8 mouse cellular contexts compared by ENCODE assay signal in genomic region chr1:38767812-38768211, GRCm38 (mm10).
DNase-seq lines count a peak whose midpoint lies in the region; ATAC-seq and TF ChIP-seq lines count a peak whose summit lies in the region.

No protein-coding gene starts in this region.

- no peaks in the 10 kb centered on the region for H3K4me1 ChIP-seq in intestine, postnatal 0 days (replicated peaks; ENCODE audit: control insufficient read depth, insufficient read depth, low read length)
- H3K4me1 ChIP-seq in liver, adult 2 months (ENCODE audit: control insufficient read depth, insufficient read depth, low read length) = no peaks in the 10 kb centered on the region
- peaks cover 16% of the 10 kb centered on the region for H3K4me1 ChIP-seq in stomach, embryonic 15.5 days

- no peak overlapping the region for H3K27ac ChIP-seq in intestine, postnatal 0 days (ENCODE audit: low read depth, low read length)
- no peak overlapping the region for H3K27ac ChIP-seq in liver, adult 2 months (replicated peaks; ENCODE audit: insufficient read depth, low read depth, low read length)
- 0 out of 2 replicates have a peak overlapping the region, but pooled peaks have one; percentile 55 for H3K27ac ChIP-seq in stomach, embryonic 15.5 days

- no peaks in the 10 kb centered on the region for H3K36me3 ChIP-seq in intestine, postnatal 0 days (ENCODE audit: control insufficient read depth, insufficient read depth)
- no peaks in the 10 kb centered on the region for H3K36me3 ChIP-seq in liver, adult 2 months (ENCODE audit: control insufficient read depth, insufficient read depth, low read length)
- no peaks in the 10 kb centered on the region for H3K36me3 ChIP-seq in stomach, embryonic 15.5 days

- ATAC-seq in intestine, postnatal 0 days = no peak
- ATAC-seq in stomach, embryonic 15.5 days (ENCODE audit: insufficient read depth, low FRiP score, low read depth) = no peak

- no peaks in the 10 kb centered on the region for H3K79me2 ChIP-seq in liver, adult 2 months (ENCODE audit: control insufficient read depth, insufficient read depth, low read length)

- peak; percentile 84 for TF ChIP-seq CTCF in intestine, postnatal 0 days (IDR thresholded peaks at IDR 0.05; ENCODE audit: low read depth)
- peak; percentile 74 for TF ChIP-seq CTCF in liver, adult 2 months (IDR thresholded peaks at IDR 0.05; ENCODE audit: low read depth, low read length)

- peak; percentile 47 for DNase-seq in kidney, adult 18-20 months
- DNase-seq in kidney, adult 11 months = no peak
- DNase-seq in embryo, embryonic 11 days = peak; percentile 94
- peak; percentile 61 to 74 for DNase-seq in gastrocnemius, postnatal 4 days (ENCODE audit: low spot score in 2 of 2)
- peak; percentile 8 for DNase-seq in liver, adult 2 months (ENCODE audit: extremely low read depth, low read depth, low spot score)
- peak; percentile 49 to 72 for DNase-seq in natural killer cell, adult 2 months (ENCODE audit: low spot score in 2 of 2)

- H3K9ac ChIP-seq in intestine, postnatal 0 days (ENCODE audit: low read depth, low read length) = no peak overlapping the region
- H3K9ac ChIP-seq in liver, adult 2 months (ENCODE audit: low read depth, low read length) = no peak overlapping the region
- no peak overlapping the region for H3K9ac ChIP-seq in stomach, embryonic 15.5 days

- H3K27me3 ChIP-seq in intestine, postnatal 0 days (replicated peaks; ENCODE audit: control insufficient read depth, insufficient read depth, low read length) = no peaks in the 10 kb centered on the region
- H3K27me3 ChIP-seq in liver, adult 2 months (ENCODE audit: control insufficient read depth, insufficient read depth, low read length) = no peaks in the 10 kb centered on the region
- H3K27me3 ChIP-seq in stomach, embryonic 15.5 days (replicated peaks) = no peaks in the 10 kb centered on the region

- 14% methylated on average over 11 of the region's 11 CpGs for WGBS in intestine, postnatal 0 days
- 19% methylated on average over 11 of the region's 11 CpGs for WGBS in liver, adult 2 months
- WGBS in stomach, embryonic 15.5 days = 7% methylated on average over 11 of the region's 11 CpGs

- no peaks in the 10 kb centered on the region for H3K9me3 ChIP-seq in intestine, postnatal 0 days (ENCODE audit: control insufficient read depth)
- H3K9me3 ChIP-seq in stomach, embryonic 15.5 days = no peaks in the 10 kb centered on the region

- no peak for TF ChIP-seq POLR2A in liver, adult 2 months (IDR thresholded peaks at IDR 0.05; ENCODE audit: extremely low read depth, insufficient read depth, low read length)

- 0 out of 2 replicates have a peak overlapping the region, but pooled peaks have one; percentile 14 for H3K4me2 ChIP-seq in intestine, postnatal 0 days (replicated peaks; ENCODE audit: low read depth)
- peak overlapping the region; percentile 43 for H3K4me2 ChIP-seq in stomach, embryonic 15.5 days

- no peak overlapping the region for H3K4me3 ChIP-seq in intestine, postnatal 0 days (ENCODE audit: low read depth, low read length)
- no peak overlapping the region for H3K4me3 ChIP-seq in liver, adult 2 months (ENCODE audit: insufficient read depth, low read depth, low read length)
- H3K4me3 ChIP-seq in stomach, embryonic 15.5 days (replicated peaks) = peak overlapping the region; percentile 23
